Mouse (Mus musculus): ENCODE measurements around the gene Cacna2d4.

The Cacna2d4 gene

DNA sequence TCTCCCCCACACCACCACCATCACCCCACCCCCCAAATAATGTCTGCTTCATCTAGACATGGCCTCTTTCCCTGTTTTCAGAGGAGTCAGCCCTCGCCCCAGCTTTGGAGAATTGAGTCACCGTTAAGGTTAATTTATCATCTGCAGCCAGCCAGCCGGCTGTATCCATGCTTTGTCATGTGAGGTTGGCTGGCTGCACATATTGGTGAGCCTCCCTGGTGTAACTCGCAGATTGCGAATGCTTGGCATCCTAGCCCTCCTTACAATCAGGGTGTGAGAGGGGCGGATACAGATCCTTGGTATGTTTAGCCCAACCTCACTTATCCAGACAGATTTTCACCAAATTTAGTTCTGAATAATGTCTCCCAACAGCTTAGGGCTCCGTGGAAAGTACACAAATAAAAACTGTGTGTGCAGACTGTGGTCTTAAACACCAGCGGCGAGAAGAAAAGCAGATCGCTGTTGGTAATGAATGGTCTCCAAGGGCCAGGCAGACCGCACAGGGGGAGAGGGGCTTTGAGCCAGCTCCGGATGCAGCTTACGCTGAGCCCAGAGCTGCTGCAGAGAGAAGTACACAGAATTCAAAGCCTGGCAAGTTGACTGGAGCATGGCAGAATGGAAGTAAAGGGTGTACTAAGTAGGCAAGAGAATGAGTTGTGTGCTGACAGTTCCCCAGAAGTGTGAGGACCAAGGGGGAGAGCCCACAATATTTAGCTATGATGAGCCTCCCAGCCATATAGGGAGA is 11.7 kb upstream of the Cacna2d4 start:
- peak; percentile 25 for DNase-seq

DNA sequence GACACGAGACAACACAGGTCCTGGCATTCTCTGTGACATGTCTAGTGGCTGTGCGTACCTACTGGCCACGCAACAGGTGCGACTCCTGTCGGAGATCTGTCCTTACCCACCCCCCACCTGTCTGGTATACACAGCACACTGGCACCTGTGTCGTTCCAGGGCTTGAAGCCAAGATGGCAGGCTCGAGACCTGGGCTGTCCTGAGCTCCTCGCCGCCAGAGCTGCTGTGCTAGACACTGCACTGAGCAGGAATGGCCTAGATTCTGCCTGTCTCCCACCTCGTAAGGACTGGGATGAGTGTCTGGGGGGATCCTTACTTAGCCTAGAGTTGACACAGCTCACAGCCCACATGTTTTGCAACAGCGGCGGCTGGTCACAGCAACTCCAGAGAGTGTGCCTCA is 11.1 kb upstream of the Cacna2d4 start:
- peak; percentile 22 for DNase-seq

DNA sequence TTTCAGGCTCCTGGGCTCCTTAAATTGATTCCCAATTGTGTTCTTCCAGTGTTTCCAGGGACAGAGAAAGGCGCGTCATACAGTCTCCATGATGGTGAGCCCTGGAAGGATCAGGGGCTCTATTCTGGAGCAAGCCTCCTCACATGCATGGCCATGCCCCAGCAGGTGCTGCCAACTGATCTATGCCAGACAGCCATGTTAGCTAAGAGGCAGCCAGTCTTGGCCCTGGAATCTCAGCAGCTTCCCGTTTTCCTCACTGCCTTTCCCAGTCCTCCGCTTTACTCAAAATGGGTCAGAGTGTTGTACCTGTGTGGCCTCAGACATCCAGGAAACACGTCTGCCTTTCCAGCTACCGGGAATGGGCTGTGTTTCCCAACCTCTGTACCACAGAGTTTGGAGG is 10.6 kb upstream of the Cacna2d4 start:
- no peak for DNase-seq

DNA sequence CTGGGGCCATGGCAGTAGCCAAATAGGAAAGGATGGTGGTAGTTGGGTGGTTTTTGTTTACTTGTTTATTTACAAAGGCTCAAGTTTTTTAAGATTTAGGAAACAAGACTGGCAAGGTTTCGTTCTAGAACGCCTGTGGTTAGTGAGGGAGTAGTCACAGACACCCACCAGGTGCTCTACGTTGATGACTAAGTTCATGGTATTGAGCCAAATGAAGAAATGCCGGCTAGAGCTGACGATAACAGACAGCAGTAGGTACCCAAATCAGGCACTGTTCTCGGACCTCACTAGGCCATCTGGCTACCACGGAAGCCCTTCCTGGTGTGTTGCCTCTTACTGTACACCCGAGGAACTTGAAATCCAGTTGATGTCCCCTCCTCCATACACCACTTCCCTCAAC is 9.3 kb upstream of the Cacna2d4 start:
- no peak for DNase-seq

DNA sequence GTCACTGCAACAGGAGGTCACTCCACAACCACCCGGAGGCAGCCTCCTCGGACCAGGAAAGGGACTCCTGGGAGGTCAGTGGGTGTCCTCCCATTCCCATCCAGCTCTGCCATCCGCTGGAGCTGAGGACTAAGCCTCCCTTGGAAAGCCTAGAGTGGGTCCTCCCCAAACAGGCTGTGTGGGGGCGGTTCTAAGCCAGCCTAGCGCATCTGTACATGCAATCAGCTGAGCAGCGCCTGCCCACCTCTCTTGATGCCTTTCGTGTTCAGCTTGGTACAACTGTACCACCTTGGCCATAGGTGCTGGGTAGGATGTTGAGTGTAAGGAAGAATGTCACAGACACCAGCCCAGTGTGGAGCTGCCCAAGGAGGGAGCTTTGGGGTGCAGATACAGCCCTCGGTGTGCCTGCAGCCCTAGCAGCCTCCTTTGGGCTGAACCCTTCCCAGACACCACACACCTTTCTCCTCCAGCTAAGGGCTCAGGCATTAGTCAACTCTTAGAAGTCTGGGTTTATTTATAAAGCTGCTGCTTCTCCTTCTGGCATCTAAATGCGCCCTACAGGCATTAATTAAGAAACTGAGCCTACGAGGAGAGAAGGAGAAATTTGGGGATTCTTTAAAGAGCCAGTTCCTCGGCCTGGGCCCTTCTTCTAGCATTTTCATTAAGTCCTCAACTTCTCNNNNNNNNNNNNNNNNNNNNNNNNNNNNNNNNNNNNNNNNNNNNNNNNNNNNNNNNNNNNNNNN is 7.3 kb upstream of the Cacna2d4 start:
- peak; percentile 2 for DNase-seq

DNA sequence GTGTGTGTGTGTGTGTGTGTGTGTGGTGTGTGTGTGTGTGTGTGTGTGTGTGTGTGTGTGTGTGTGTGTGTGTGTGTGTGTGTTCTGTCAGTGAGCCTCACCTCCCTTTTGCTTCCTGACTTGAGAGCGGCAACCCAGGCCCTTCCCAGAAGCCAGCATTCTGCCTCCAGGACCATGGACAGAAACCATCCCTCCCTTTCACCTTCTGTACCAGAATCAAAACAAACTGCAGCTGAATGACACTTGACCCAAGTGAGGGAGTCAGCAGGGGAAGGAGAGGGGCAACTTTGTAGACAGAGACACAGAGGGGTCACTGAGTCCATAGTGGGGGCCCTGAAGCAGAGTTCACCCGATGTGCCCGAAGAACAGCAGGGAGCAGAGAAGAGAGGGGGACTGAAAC is 3.3 kb upstream of the Cacna2d4 start:
- no peak for DNase-seq

DNA sequence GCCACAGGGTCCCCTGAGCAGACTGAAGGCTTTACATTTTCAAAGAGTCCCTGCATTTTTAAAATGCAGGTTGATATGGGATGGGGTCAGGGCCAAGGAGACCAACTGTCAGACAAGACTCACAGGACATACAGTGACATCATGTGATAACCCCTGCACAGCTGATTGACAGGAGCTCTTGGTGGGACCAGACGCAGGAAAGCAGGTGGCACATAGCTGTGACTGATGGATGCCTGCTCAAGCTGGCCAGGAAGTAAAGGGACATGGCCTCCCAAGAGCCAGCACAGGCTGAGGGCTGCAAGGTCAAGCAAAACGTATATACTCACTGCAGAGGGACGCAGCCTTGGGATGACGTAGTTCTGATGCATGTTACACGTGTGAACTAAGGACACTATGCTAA is 885 bp upstream of the Cacna2d4 start:
- peak; percentile 2 for DNase-seq

DNA sequence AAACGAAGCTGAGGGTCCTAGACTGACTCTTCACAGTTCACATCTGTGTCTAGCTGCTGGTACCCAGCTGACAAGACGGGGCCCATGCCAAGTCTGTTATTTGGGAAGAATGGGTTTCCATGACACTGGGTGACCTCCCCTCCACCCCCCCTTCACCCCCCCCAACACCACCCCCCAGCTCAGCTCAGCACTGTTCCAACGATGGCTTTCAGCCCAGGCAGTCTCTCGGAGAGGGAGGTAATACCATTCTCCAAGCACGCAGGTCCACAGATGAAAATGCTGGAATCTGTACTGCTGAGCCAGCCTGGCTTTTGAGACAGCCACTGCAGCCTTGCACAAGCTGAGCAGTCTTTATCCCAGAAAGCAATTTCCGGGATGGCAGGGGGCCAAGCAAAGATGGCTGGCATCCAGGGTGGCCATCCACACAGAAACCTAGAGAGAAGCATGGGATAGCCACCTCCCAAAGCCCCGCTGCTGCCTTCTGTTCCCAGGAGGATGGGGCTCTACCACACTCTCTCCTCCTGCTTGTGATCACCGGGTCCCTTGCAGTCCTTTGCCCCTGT is 1.2 kb downstream of the Cacna2d4 start:
- peak; percentile 89 for DNase-seq

DNA sequence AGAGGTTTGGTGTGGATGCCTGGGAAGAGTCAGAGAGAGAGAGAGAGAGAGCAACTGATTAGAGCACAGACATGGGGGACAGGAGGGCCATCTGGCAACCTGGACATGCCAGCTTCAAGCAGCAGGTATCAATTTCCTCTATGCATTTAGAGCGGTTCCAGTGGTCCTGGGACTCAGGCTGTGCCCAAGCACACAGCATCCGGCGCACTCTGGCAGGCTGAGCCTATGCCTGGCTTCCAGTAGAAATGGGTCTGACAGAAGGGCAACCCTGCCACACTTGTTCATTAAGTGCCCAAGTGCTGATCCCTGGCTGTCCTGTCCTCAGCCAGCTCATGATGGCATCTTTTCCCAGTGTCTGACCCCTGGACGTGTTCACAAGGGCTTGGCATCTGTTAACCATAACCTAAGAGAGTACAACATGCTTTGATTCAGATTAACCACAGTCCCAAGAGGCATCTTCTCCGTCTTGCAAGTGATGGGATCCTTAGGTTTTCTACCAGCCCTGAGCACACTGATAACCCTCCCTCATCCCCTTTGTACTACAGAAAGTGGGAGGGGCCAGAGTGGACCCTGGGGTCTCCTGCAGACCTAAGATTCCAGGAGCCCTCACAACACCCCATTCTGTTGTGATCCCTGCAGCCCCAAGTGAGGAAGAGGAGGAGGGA is 3.1 kb downstream of the Cacna2d4 start:
- DNase-seq: peak; percentile 48

DNA sequence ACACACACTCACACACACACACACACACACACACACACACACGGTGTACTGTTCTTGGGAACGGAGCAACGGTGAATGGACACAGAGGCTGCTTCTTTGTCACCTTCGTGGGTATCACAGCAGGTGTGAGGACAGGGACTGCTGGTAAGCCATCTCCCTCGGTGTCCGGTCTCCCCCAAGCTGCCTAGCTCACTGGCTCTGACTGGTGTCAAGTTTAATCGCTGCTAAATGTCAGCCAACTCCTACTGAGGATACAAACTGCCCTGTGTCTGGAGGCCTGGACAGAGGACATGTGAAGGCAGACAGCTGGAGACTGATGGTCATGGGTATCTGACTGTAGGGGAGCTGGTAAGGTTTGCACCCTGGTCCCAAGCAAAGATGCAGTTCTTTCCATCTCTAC is 3.9 kb downstream of the Cacna2d4 start:
- DNase-seq: peak; percentile 9

DNA sequence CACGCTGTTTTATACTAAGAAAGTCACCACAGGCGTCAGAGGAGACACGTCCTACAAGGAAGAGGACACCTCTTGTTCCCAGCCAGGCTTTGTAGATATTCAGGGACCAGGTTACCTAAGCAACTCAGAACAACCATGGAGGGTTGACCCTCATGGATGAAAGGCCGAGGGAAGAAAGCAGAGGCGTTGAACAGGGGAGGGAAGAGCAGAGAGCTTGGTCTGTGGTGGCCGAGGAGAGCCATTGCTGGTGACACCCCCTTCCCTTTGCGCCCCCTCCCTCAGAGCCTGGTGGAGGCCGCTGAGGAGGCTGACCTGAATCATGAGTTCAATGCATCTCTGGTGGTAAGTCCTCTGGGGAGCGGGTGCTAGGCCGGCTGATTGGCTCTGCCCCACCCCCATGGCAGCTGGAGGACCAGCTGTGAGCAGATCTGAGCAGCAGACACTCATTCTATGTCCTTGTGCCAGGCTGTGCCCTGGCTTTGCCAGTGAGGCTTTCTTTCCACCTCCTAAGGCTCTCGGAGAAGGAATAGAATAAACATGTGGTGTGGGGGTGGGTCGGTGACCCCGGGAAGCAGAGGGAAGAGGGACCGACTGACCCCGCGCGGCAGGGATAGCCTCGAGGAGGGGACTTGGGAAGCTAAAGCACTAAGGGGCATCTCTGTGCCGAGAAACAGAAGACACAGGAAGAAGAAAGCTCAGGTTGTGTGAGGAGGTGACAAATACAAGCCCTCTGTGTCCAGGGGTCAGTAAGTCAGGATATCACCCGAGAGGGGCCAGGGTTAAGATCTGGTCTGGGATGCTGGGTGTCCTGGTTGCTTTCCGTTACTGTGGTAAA is 4.8 kb downstream of the Cacna2d4 start:
- DNase-seq: peak; percentile 7

DNA sequence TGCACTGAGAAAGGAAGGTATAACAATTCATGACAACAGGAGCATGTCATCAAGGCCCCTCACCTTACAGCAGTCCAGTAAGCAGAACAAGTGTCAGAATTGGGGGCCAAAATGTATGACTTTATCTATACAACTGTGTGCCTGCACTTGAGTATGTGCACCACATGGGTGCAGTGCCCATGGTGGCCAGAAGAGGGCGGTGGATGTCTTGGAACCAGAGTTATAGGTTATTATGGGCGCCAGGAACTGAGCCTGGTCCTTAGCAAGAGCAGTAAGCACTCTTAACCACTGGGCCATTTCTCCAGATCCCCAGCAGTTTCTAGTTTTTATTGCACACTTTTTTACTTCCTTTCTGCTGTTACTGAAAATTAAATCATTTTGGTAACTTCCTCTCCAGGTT is 9.8 kb downstream of the Cacna2d4 start:
- DNase-seq: no peak

DNA sequence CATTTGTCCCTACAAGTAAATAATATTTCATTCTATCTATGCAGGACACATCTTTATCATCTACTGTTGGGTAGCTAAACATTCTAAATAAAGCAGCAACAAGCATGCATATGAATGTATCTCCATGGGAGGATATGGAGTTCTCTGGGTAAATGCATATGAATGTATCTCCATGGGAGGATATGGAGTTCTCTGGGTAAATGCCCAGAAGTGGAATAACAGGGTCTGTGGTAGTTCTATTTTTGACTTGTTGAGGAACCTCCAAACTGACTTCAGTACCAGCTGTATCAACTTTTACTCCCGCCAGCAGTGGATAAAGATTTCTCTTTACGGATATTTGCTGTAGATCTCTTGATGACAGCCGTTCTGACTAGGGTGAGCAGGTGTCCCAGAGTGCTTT is 12.3 kb downstream of the Cacna2d4 start:
- no peak for DNase-seq

DNA sequence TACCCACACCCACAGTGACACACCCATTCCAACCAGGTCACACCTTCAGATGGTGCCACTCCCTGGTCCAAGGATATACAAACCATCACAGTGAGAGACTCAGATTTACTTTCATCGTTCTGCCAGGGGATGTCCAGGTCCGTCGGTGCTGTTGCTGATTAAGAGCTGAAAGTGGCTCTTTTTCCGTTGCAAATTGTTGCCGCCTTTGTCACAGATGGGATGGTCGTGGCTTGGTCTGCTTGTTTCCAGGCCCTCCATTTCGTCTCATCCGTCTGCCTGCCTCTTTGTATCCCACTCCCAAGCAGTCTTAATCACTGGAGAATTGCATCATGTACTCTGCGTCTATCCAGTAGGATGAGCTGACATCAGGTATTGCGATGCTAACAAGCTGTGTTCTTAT is 13.4 kb downstream of the Cacna2d4 start:
- no peak for DNase-seq

DNA sequence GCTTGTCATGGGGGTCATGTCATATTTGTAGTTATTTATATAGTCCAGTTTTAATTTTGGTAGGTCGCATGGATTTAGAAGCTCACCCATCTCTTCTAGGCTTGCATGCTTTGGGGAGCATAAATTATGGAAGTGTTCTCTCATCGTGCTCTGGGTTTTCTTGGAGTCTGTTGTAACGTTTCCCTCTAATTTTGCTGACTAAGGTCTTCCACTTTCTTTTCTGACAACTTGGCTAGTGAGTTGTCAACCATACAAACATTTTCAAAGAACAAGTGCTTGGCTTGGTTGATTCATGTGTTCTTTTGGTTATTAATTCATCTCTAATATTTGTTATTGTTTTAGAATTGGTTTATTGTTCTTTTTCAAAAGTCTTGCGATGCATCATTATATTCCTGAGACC is 15.4 kb downstream of the Cacna2d4 start:
- no peak for DNase-seq

DNA sequence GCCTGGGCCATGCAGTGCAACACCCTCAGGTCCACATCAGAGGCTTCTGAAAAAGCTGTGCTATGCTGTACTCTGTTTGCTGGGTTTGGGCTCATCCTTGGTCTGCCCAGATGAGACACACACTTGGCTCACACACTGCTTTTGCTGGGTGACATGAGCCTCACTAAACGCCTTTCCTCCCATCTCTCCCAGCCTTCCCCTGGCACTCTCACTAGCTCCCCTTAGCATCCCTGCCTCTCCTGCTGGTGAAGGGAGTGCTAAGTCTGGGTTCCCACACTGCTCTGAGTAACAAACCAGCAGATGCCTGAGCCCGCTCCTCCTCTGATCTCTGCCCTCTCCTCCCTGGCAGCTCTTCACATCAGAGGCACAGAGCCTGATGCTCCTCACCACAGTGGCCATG is 40.4 kb downstream of the Cacna2d4 start:
- no peak for DNase-seq

DNA sequence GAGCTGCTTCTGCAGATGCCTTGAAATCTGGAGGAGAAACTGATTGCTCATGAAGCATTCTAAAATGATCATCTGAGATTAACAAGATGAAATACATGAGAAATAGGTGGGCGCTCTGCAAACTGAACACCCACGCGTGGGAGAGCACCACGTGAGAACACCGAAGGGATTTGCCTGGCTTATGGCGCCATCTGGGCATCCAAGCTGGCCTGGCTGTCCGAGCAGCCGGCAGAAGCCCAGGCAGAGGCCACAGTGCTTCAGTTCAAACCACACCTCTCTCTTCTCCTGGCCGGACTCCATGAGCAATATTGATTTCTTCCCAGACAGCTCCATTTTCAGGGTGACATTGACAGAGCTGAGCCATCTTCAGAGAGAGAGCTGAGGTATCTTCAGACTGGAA is 44.4 kb downstream of the Cacna2d4 start:
- peak; percentile 83 for DNase-seq

DNA sequence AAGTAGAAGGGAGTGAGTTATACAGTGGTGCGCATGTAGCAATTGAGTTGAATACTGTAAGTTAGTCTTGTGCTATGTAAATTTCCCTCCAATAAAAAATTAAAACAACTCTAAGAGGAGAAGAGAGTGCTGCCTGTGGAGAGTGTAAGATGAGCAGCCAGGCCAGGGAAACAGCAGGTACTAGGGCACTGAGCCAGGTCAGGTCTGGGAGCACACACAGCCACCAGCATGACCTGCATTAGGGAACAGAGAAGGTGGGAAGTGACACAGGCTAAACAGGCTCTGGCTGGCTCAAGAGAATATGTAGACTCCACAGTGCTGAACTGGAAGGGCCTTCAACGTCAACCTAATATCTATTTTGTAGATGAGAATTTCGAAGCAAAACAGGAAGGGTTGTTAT is 65.0 kb downstream of the Cacna2d4 start:
- DNase-seq: peak; percentile 88

DNA sequence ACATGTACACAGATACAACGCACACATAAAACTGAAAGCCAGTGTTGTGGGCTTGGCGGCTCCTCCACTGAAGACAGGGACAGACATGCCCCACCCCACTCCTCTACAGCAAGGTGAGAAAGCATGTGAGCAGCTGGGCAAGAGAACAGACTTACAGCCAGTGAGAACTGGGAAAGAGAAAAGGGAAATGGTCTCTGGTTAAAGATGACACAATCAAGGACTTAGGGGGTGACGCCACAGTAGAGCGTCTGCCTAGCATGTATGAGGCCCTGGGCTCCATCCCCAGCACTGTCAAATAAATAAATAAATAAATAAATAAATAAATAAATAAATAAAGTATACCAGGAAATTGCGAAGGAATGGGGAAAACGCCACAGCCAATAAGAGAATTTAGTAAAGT is 67.0 kb downstream of the Cacna2d4 start:
- no peak for DNase-seq

DNA sequence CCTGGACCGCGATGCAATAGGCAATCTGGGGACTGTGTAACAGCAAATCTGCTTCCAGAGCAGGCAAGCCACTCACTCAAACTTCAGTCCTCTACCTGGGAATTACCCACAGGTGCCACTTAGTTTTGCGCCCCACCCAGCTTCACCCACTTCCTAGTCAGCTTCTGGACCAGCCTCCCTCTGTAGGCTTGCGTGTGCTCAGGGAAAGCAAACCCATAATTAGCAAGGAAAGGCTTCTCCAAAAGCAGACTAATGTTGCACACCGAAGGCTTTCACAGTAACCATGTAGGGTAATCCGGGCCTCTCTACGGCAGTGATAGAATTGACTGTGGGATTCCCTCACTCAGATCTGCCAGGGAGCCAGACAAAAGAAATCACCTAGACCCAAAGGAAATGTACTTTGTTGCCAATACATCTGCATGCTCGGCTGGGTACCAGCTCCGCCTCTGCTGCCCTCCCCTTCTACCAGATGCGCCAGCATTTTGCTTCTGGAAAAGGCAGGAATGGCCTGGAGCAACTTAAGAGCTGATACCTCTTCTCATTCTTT is 71.6 kb downstream of the Cacna2d4 start:
- no peak for DNase-seq

DNA sequence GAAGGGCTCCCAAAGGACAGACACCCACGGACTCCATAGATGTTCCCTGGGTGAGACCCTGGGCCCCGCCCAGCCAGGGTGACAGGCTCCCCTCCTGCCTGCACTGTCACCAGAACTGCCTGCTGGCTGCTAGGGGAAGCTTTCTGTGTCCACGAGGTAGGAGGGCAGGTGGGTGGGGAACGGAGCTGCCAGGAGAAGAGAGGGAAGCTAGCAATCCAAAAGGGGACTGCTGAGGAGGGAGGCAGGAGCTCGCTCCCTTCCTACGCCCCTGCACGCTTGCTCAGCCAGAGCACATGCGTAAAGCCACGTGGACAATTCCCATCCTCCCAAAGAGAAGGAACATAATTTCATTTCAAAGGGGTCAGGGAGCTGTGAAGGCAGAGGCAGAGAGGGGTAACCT is 73.8 kb downstream of the Cacna2d4 start:
- peak; percentile 11 for DNase-seq

DNA sequence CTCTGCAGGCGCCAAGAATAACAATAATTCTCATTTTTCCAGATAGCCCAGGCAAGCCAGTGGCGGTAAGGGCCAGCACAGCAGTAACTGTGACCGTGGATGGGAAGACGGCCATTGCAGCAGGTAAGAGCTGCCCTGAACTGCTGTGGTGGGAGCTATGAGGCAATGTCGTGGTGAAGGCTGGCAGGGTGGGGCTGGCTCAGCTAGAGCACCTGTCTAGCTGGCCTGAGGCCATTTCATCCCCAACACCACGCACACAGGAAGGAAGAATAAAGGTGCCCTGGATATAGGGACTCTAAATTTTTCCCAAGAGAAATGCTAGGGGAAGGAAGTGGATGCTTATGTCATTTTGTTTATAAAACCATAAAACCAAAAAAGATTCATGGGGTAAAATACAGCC is 76.1 kb downstream of the Cacna2d4 start:
- DNase-seq: no peak

DNA sequence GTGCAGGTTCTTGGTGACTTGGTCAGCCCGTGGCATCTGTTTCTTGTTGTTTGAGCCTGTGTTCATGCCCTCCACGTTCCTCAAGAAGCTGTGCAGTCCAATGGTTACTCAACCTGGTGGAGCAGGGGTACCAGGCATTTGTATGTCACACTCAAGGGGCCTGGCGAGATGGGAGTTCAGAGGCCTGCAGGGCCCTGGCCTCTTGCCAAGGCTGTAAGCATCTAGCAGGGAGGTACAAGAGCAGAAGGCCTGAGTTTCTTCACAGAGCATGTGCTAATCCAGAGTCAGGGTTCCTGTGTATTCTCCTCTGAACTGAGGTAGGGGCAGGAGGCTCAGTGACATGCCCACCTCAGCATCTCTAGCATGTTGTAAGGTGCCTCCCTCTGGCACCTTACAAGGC is 76.8 kb downstream of the Cacna2d4 start:
- no peak for DNase-seq
